Mouse (Mus musculus) monocyte, adult 59 days (primary cell): Measurements from ENCODE around the gene Metap1d. TPM values are rescaled to one million over a fixed set of nuclear protein-coding genes. Genes with fewer than 3 reads are reported as not detected.

Experiments used
- total RNA-seq, 2 experiments: library from RNA; stranded (reverse); gene quantifications; one replicate each; pipeline ENCODE4 v1.2.4; 2023

The Metap1d gene
- total RNA-seq = 10 to 100 TPM; 16.0 to 18.4 TPM

GRCm38 (mm10) chr2:71453161-71453916 lies at the start of gene Metap1d:
Gene Metap1d (plus strand): TSS chr2:71453276.

GRCm38 (mm10) chr2:71528014-71528713 lies 75.1 kb downstream of the Metap1d start, which contains the start of gene Dlx1:
Gene Dlx1 (plus strand): TSS chr2:71528113.

DNA sequence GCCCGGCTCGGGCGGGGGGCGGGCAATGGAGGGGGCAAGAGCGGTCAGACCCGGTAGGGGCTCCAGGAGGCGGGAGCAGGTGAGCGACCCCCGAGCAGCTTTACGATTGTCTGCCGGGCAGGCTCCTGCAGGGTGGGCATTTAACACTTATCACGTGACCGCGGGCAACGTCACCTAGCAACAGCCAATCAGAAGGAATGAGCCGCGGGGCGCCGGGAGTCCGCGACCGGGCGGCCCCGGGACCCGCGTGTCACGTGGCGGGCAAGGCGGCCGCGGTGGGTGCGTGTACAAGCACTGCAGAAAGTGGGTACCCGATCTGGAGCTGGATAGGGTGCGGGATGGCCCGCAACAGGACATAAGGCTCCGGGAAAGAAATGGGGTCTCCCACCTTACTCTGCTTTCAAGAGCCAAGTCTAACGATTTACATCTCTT lies 93.6 kb downstream of the Metap1d start, which contains the start of gene Dlx2:
TSS of gene Dlx2 (minus strand) at position 115 of the 432 bp plus-strand sequence.

Other genes with a start within 250 kb of the Metap1d start
- 10 to 100 TPM; 74.5 to 80.6 TPM for gene Dync1i2, start 241.6 kb upstream of the Metap1d start, total RNA-seq
- 10 to 100 TPM; 38.7 to 39.9 TPM for gene Slc25a12, start 85.5 kb upstream of the Metap1d start, total RNA-seq
- gene Hat1, start 64.3 kb upstream of the Metap1d start, total RNA-seq = 10 to 100 TPM; 24.6 to 26.0 TPM
- gene Dlx1, start 74.8 kb downstream of the Metap1d start, total RNA-seq = not detected
- gene Dlx2, start 93.5 kb downstream of the Metap1d start, total RNA-seq = not detected